Mouse (Mus musculus): ENCODE measurements around the gene 4930544D05Rik.

GRCm38 (mm10) chr11:70607611-70608010 is 8.0 kb upstream of the 4930544D05Rik start:
- TF ChIP-seq CTCF (IDR thresholded peaks at IDR 0.05; ENCODE audit: low read depth) (no peak), EP300 (optimal IDR thresholded peaks at IDR 0.05) (no peak)

Data from stomach, postnatal 0 days (tissue).